Mouse (Mus musculus) urinary bladder, postnatal 14 days (tissue): ENCODE data around the gene Rnf114.

ENCODE experiments used
- DNase-seq: peaks from one replicate; pipeline ENCODE4 v3.0.0; 2021; ENCODE audit warnings: low spot score

The Rnf114 gene

GRCm38 (mm10) chr2:167505127-167505526, 12.7 kb downstream of the Rnf114 start:
- no peak for DNase-seq

- DNase-seq: no peak
Observed at GRCm38 (mm10) chr2:167506546-167507260, 14.3 kb downstream of the Rnf114 start.

- DNase-seq: no peak
Observed at GRCm38 (mm10) chr2:167507719-167508385, 15.4 kb downstream of the Rnf114 start.

GRCm38 (mm10) chr2:167508569-167508968, 16.1 kb downstream of the Rnf114 start:
- no peak for DNase-seq

GRCm38 (mm10) chr2:167510485-167510884, 18.0 kb downstream of the Rnf114 start:
- DNase-seq: no peak

GRCm38 (mm10) chr2:167512365-167512764, 19.9 kb downstream of the Rnf114 start:
- DNase-seq: no peak

- DNase-seq: no peak
Observed at GRCm38 (mm10) chr2:167512970-167513369, 20.5 kb downstream of the Rnf114 start.

GRCm38 (mm10) chr2:167514641-167515040, 22.2 kb downstream of the Rnf114 start:
- no peak for DNase-seq

GRCm38 (mm10) chr2:167515688-167516087, 23.2 kb downstream of the Rnf114 start:
- DNase-seq: no peak

GRCm38 (mm10) chr2:167519606-167520252, 27.3 kb downstream of the Rnf114 start:
- DNase-seq: no peak

- no peak for DNase-seq
Observed at GRCm38 (mm10) chr2:167528278-167528677, 35.8 kb downstream of the Rnf114 start.

- no peak for DNase-seq
Observed at GRCm38 (mm10) chr2:167529935-167530513, 37.6 kb downstream of the Rnf114 start.

GRCm38 (mm10) chr2:167530536-167530935, 38.1 kb downstream of the Rnf114 start:
- no peak for DNase-seq

- DNase-seq: peak; percentile 32
Observed at GRCm38 (mm10) chr2:167532131-167532530, 39.7 kb downstream of the Rnf114 start.

- DNase-seq: no peak
Observed at GRCm38 (mm10) chr2:167533880-167534279, 41.4 kb downstream of the Rnf114 start.

GRCm38 (mm10) chr2:167536320-167536945, 44.0 kb downstream of the Rnf114 start:
- no peak for DNase-seq

GRCm38 (mm10) chr2:167537476-167538297, 45.2 kb downstream of the Rnf114 start, which contains the start of gene Snai1:
Gene Snai1 (plus strand): TSS chr2:167538195.
- peak; percentile 96 for DNase-seq

- DNase-seq: no peak
Observed at GRCm38 (mm10) chr2:167538671-167539306, 46.3 kb downstream of the Rnf114 start.

- DNase-seq: no peak
Observed at GRCm38 (mm10) chr2:167539536-167540476, 47.4 kb downstream of the Rnf114 start.
